Mouse (Mus musculus): ENCODE measurements around the gene Cntn1. TPM values are rescaled to one million over a fixed set of nuclear protein-coding genes. Genes with fewer than 3 reads are reported as not detected.

The Cntn1 gene
- total RNA-seq (2017) = not detected in 3 replicates

GRCm38 (mm10) chr15:92050996-92051352 is at the start of gene Cntn1:
Gene Cntn1, plus strand, starts transcription at chr15:92051165.
- no peak for ATAC-seq (replicated peaks; ENCODE audit: insufficient number of reproducible peaks, low FRiP score, low TSS enrichment, poor library complexity, severe bottlenecking)

GRCm38 (mm10) chr15:92001431-92001830 is 49.5 kb upstream of the Cntn1 start:
- ATAC-seq (replicated peaks; ENCODE audit: insufficient number of reproducible peaks, low FRiP score, low TSS enrichment, poor library complexity, severe bottlenecking) = no peak

- ATAC-seq (replicated peaks; ENCODE audit: insufficient number of reproducible peaks, low FRiP score, low TSS enrichment, poor library complexity, severe bottlenecking) = no peak
Measured at GRCm38 (mm10) chr15:92012165-92013083, 38.5 kb upstream of the Cntn1 start.

GRCm38 (mm10) chr15:92034111-92034510 is 16.9 kb upstream of the Cntn1 start:
- no peak for ATAC-seq (replicated peaks; ENCODE audit: insufficient number of reproducible peaks, low FRiP score, low TSS enrichment, poor library complexity, severe bottlenecking)

GRCm38 (mm10) chr15:92042538-92042937 is 8.4 kb upstream of the Cntn1 start:
- ATAC-seq (replicated peaks; ENCODE audit: insufficient number of reproducible peaks, low FRiP score, low TSS enrichment, poor library complexity, severe bottlenecking) = no peak

- no peak for ATAC-seq (replicated peaks; ENCODE audit: insufficient number of reproducible peaks, low FRiP score, low TSS enrichment, poor library complexity, severe bottlenecking)
Measured at GRCm38 (mm10) chr15:92046042-92046441, 4.9 kb upstream of the Cntn1 start.

- ATAC-seq (replicated peaks; ENCODE audit: insufficient number of reproducible peaks, low FRiP score, low TSS enrichment, poor library complexity, severe bottlenecking) = no peak
Measured at GRCm38 (mm10) chr15:92048031-92048430, 2.9 kb upstream of the Cntn1 start.

- ATAC-seq (replicated peaks; ENCODE audit: insufficient number of reproducible peaks, low FRiP score, low TSS enrichment, poor library complexity, severe bottlenecking) = no peak
Measured at GRCm38 (mm10) chr15:92048531-92048930, 2.4 kb upstream of the Cntn1 start.

- no peak for ATAC-seq (replicated peaks; ENCODE audit: insufficient number of reproducible peaks, low FRiP score, low TSS enrichment, poor library complexity, severe bottlenecking)
Measured at GRCm38 (mm10) chr15:92051353-92052132, 578 bp downstream of the Cntn1 start.

- ATAC-seq (replicated peaks; ENCODE audit: insufficient number of reproducible peaks, low FRiP score, low TSS enrichment, poor library complexity, severe bottlenecking) = no peak
Measured at GRCm38 (mm10) chr15:92052133-92052463, 1.1 kb downstream of the Cntn1 start.

- ATAC-seq (replicated peaks; ENCODE audit: insufficient number of reproducible peaks, low FRiP score, low TSS enrichment, poor library complexity, severe bottlenecking) = no peak
Measured at GRCm38 (mm10) chr15:92057553-92057952, 6.6 kb downstream of the Cntn1 start.

- no peak for ATAC-seq (replicated peaks; ENCODE audit: insufficient number of reproducible peaks, low FRiP score, low TSS enrichment, poor library complexity, severe bottlenecking)
Measured at GRCm38 (mm10) chr15:92060986-92061385, 10.0 kb downstream of the Cntn1 start.

- ATAC-seq (replicated peaks; ENCODE audit: insufficient number of reproducible peaks, low FRiP score, low TSS enrichment, poor library complexity, severe bottlenecking) = no peak
Measured at GRCm38 (mm10) chr15:92079416-92079815, 28.5 kb downstream of the Cntn1 start.

- ATAC-seq (replicated peaks; ENCODE audit: insufficient number of reproducible peaks, low FRiP score, low TSS enrichment, poor library complexity, severe bottlenecking) = no peak
Measured at GRCm38 (mm10) chr15:92085876-92086275, 34.9 kb downstream of the Cntn1 start.

GRCm38 (mm10) chr15:92087691-92088286 is 36.8 kb downstream of the Cntn1 start:
- no peak for ATAC-seq (replicated peaks; ENCODE audit: insufficient number of reproducible peaks, low FRiP score, low TSS enrichment, poor library complexity, severe bottlenecking)

GRCm38 (mm10) chr15:92090787-92091186 is 39.8 kb downstream of the Cntn1 start:
- ATAC-seq (replicated peaks; ENCODE audit: insufficient number of reproducible peaks, low FRiP score, low TSS enrichment, poor library complexity, severe bottlenecking) = no peak

- ATAC-seq (replicated peaks; ENCODE audit: insufficient number of reproducible peaks, low FRiP score, low TSS enrichment, poor library complexity, severe bottlenecking) = no peak
Measured at GRCm38 (mm10) chr15:92092041-92092440, 41.1 kb downstream of the Cntn1 start.

GRCm38 (mm10) chr15:92099410-92100174 is 48.6 kb downstream of the Cntn1 start:
- no peak for ATAC-seq (replicated peaks; ENCODE audit: insufficient number of reproducible peaks, low FRiP score, low TSS enrichment, poor library complexity, severe bottlenecking)

GRCm38 (mm10) chr15:92101956-92102355 is 51.0 kb downstream of the Cntn1 start:
- ATAC-seq (replicated peaks; ENCODE audit: insufficient number of reproducible peaks, low FRiP score, low TSS enrichment, poor library complexity, severe bottlenecking) = no peak
